Mouse (Mus musculus) stomach, postnatal 0 days (tissue): ENCODE measurements at regions not wholly inside any gene's neighbourhood (a gene's known extent, or its start where the extent isn't known, plus 50 kb on each side); places are given as distances from the start of the nearest gene placed in this dataset.
A peak's percentile ranks its signal among the peaks of the same experiment; 100 is the strongest.

Experiments used
- CTCF ChIP-seq: IDR thresholded peaks from 2 replicates; pipeline ENCODE4 v1.5.1; 2016; ENCODE audit warnings: antibody characterized with exemption, low read depth, mild to moderate bottlenecking, moderate library complexity
- EP300 ChIP-seq: optimal IDR thresholded peaks from 2 replicates; pipeline ENCODE3; 2016; ENCODE audit warnings: antibody characterized with exemption

GRCm38 (mm10) chr1:88806960-88807359 is 104.9 kb upstream of the Arl4c start:
- TF ChIP-seq CTCF = peak; percentile 56
- TF ChIP-seq EP300 = no peak
